Mouse (Mus musculus): ENCODE data around the gene Ano10. TPM values are rescaled to one million over a fixed set of nuclear protein-coding genes. Genes with fewer than 3 reads are reported as not detected.

Gene Ano10
- polyA plus RNA-seq, 2 experiments from 2014 or later = 18.2 to 22.9 TPM

GRCm38 (mm10) chr9:122244080-122244799 is 50.0 kb downstream of the Ano10 start:
- peak; percentile 65 for ATAC-seq

- no peak for ATAC-seq
Observed at GRCm38 (mm10) chr9:122243297-122243696, 50.9 kb downstream of the Ano10 start.

GRCm38 (mm10) chr9:122242856-122243255 is 51.4 kb downstream of the Ano10 start:
- no peak for ATAC-seq

- ATAC-seq = peak; percentile 34
Observed at GRCm38 (mm10) chr9:122241812-122242400, 52.3 kb downstream of the Ano10 start.

DNA sequence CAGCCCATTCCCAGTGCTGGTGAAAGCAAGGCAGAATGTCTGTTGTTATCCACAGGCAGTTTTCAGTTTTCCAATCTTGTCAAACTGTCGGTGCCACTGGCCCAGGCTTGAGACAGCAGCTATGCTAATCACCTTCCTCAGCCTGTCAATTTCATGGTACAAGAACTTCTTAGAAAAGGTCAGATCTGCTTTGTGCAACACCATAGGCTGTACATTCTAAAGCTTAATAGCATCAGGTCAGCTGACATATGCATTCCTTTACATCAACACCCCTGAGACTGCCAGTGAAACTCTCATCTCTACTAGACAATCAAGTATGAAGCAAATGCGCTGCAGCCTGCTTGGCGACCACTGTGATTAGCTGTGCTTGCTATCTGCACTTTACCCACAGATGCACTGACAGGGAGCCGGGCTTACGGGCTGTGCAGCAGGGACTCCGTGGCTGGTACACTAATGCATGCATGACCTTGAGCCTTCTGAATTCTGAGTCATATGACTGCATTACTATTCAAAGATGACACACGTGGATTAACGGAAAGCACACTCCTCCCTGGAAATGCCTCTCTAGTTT is 53.5 kb downstream of the Ano10 start:
- ATAC-seq = no peak

DNA sequence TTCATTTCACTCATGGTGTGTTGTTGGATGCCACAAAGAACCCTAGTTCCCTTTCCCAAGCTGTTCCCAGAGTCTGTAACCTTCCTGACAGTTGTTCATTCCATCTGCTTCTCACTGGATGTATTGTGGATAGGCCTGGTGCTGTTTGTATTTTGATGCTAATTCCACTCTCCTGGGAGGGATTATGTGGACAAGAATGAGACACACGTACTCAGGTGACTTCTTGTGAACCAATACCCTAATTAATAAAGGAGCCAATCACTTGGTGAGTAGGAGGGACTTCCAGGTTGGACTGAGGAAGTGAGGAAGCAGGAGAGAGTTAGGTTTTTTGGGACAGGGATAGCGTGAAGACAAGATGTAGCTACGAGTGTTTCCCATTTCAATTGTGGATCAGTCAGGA is 59.5 kb downstream of the Ano10 start:
- ATAC-seq = no peak

- no peak for ATAC-seq
Observed at GRCm38 (mm10) chr9:122233972-122234345, 60.3 kb downstream of the Ano10 start.

DNA sequence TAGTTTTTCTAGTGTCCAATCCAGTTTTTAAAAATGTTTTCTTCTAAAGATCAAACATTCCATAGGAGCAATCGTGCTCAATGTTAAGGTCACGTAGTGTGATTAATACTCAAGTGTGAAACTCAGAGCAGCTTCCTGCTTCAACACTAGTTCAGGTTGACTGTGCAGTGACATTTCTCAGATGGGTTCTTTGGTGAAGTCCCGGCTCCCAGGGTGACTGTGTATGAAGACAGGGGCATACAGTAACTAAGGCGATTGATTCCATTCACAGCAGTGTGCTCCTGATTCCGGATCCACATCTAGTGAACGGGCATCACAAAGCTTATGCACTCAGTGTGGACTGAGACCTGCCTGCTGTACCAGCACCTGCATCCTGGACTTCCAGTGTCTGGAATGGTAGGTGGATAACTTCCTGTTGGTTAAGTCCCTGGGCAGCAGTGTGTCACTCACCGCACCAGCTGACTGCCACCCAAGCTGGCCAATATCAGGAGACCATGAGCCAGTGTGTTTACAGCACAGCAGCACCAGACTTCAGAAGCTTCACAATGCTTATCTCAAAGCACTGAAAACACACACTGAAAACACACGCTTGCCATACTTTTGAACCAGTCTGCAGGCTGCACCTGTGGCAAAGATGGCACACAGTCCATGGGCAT is 60.8 kb downstream of the Ano10 start:
- ATAC-seq = peak; percentile 78

DNA sequence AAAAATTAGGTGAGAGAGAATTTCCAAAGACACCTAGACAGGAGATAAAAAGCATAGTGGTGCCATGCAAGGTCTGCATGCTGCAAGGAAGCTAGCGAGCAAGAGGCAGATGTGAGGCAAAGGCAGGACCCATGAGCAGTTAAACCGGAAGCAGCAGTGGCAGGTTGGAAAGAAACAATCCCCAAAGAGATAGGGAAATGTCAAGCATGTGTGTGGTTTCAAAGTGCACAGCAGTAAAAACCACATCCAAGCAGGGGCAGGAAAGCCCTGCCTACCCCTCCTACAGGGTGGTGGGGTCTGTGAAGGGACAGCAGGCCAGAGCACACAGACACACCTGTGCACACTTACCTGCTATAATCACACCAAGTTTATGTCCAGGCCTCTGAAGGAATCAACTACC is 61.3 kb downstream of the Ano10 start:
- ATAC-seq = peak; percentile 79

- ATAC-seq = no peak
Observed at GRCm38 (mm10) chr9:122230701-122231100, 63.5 kb downstream of the Ano10 start.

GRCm38 (mm10) chr9:122226419-122226818 is 67.8 kb downstream of the Ano10 start:
- no peak for ATAC-seq

- ATAC-seq = peak; percentile 63
Observed at GRCm38 (mm10) chr9:122225309-122225708, 68.9 kb downstream of the Ano10 start.

DNA sequence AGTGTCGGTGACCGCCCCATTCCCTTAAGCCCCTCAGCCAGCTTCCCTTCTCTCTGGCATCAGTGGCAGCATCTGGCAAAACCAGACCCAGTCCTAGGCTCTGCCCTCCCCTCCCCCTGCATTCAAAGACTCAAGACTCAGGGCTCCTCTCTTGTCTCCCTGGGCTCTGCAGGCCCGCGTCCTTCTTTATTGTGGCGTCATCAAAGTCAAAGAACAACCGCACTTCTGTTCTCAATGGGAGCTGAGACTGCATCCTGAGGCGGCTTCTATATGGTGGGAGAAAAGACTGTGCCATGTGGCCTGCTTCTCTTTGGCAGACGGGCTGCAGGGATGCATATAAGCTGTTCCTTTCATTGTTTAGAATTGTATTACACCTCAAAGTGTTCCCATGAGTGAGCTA is 71.2 kb downstream of the Ano10 start:
- ATAC-seq = no peak

DNA sequence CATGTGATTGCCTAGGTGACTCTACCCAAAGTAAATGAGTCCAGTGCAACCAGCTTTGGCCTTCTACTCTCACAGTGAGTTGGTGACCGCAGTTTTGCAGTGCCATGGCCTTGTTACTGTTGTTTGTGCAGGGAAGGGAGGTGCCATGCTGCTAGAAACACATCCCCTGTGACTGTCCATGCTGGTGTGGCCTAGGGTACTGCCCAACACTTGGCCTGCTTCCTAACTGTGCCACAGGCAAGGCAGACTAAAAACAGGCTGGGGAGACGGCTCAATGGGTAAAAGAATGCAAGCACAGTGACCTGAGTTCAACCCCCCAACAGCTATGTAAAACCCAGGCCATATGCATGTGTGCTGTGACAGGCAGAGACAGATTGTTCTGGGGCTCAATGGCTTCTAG is 74.3 kb downstream of the Ano10 start:
- ATAC-seq = no peak

- no peak for ATAC-seq
Observed at GRCm38 (mm10) chr9:122216945-122217529, 77.2 kb downstream of the Ano10 start.

DNA sequence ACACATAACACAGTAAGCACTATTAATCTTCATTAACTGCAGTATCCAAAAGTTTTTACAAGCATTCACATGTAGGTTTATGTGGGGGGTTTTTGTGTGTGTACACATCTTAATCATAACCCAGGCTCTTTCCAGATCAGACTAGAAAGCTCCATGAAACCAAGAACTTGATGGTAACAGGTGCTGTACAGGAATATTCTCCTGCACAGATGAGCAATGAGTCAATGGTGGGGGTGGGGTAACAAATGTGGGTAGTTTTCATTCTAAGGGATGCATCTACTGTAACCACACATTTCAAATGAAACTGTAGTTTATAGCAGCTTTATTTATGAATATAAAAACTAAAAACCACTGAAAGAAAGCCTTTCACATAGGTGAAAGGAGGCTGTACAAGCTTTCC is 79.1 kb downstream of the Ano10 start:
- no peak for ATAC-seq

DNA sequence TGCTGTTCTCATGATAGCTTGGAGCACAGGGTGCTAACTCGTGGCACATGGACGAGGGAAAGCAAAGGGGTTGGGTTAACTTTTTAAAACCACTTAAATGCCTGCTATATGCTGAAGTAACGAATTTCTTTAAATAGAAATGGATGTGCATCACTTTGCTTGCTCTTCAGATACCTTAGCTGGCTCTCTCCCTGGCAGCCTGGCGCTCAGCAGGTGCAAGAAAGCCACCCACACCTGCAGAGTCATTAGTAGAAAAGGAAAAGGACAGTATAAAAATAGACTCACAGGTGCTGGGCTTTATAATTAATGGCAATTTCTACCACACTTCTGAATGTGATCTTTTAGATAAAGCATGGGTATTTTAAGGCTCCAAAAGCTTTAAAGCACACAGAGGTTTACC is 85.9 kb downstream of the Ano10 start:
- ATAC-seq = no peak

DNA sequence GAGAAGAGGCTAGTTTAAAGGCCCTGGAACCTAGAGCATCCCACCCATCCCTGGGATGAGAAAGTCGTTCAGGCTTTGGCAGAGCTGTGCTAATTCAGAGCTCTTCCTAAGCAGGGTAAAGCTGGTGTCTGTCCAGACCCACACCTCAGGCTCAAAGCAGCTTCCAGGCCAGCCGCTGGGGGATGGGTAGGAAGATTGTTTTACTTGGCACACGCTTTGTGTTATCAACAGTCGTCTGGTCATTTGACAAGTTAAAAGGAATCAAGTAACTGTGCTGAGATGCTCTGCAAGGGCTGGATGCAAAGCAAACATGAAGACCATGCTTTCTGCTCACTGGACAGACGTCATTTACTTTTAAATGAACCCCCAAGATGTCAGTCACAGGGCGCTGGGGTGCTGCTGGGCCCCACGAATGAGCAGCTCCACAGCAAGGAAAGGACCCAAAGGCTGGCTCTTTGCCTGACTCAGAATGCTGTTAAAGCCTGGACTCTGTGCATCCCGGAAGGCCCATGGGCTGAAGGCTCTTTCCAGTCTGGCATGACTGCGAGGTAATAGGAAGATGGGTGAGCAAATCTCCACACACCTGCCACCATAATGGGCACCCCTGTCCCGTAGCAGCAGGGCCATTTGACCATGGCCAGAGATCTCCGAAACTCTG is 88.6 kb downstream of the Ano10 start:
- ATAC-seq = no peak

DNA sequence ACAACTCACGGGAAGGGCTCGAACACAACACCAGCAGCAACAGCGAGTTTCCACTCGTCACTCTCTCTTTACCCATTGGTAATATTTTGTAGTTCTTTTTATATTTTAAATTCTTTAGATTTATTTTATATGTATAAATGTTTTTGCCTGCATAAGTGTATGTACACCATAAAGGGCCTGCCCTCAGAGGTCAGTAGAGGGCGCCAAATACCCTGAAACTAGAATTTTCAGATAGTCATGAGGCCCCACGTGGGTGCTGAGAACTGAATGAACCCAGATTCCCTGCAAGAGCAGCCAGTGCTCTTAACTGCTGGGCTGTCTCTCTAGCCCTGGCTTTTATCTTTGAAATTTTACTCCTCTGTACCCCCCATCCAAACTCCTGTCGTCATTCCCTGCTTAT is 89.7 kb downstream of the Ano10 start:
- no peak for ATAC-seq

- peak; percentile 45 for ATAC-seq
Observed at GRCm38 (mm10) chr9:122199253-122199652, 95.0 kb downstream of the Ano10 start.

- no peak for ATAC-seq
Observed at GRCm38 (mm10) chr9:122198621-122199020, 95.6 kb downstream of the Ano10 start.

GRCm38 (mm10) chr9:122197021-122197420 is 97.2 kb downstream of the Ano10 start:
- ATAC-seq = no peak

Measured in CD4-positive, CD25-positive, alpha-beta regulatory T cell, adult 4 months (primary cell).